Mouse (Mus musculus): ENCODE measurements at regions not wholly inside any gene's neighbourhood (a gene's known extent, or its start where the extent isn't known, plus 50 kb on each side); places are given as distances from the start of the nearest gene placed in this dataset.
A peak's percentile ranks its signal among the peaks of the same experiment; 100 is the strongest.

- DNase-seq (ENCODE audit: low read depth, low spot score), result no peak
Measured at GRCm38 (mm10) chr13:44293736-44294416, 435.4 kb upstream of the Jarid2 start.

GRCm38 (mm10) chr13:44295621-44296020, 433.7 kb upstream of the Jarid2 start:
- DNase-seq (ENCODE audit: low read depth, low spot score), result no peak

GRCm38 (mm10) chr13:44300611-44301010, 428.7 kb upstream of the Jarid2 start:
- no peak for DNase-seq (ENCODE audit: low read depth, low spot score)

- no peak for DNase-seq (ENCODE audit: low read depth, low spot score)
Measured at GRCm38 (mm10) chr13:44301215-44301614, 428.1 kb upstream of the Jarid2 start.

- no peak for DNase-seq (ENCODE audit: low read depth, low spot score)
Measured at GRCm38 (mm10) chr13:44301936-44302335, 427.3 kb upstream of the Jarid2 start.

- no peak for DNase-seq (ENCODE audit: low read depth, low spot score)
Measured at GRCm38 (mm10) chr13:44305134-44305991, 423.9 kb upstream of the Jarid2 start.

- DNase-seq (ENCODE audit: low read depth, low spot score), result no peak
Measured at GRCm38 (mm10) chr13:44306275-44307050, 422.8 kb upstream of the Jarid2 start.

- no peak for DNase-seq (ENCODE audit: low read depth, low spot score)
Measured at GRCm38 (mm10) chr13:44308227-44308626, 421.0 kb upstream of the Jarid2 start.

- no peak for DNase-seq (ENCODE audit: low read depth, low spot score)
Measured at GRCm38 (mm10) chr13:44312237-44312636, 417.0 kb upstream of the Jarid2 start.

- peak; percentile 51 for DNase-seq (ENCODE audit: low read depth, low spot score)
Measured at GRCm38 (mm10) chr13:44316747-44317446, 412.4 kb upstream of the Jarid2 start.

- DNase-seq (ENCODE audit: low read depth, low spot score), result peak; percentile 66
Measured at GRCm38 (mm10) chr13:44317596-44317995, 411.7 kb upstream of the Jarid2 start.

GRCm38 (mm10) chr13:44319101-44319500, 410.2 kb upstream of the Jarid2 start:
- DNase-seq (ENCODE audit: low read depth, low spot score), result no peak

GRCm38 (mm10) chr13:44319511-44319910, 409.8 kb upstream of the Jarid2 start:
- DNase-seq (ENCODE audit: low read depth, low spot score), result no peak

- DNase-seq (ENCODE audit: low read depth, low spot score), result no peak
Measured at GRCm38 (mm10) chr13:44320311-44320710, 409.0 kb upstream of the Jarid2 start.

- DNase-seq (ENCODE audit: low read depth, low spot score), result no peak
Measured at GRCm38 (mm10) chr13:44321009-44321596, 408.2 kb upstream of the Jarid2 start.

GRCm38 (mm10) chr13:44328416-44328815, 400.9 kb upstream of the Jarid2 start:
- DNase-seq (ENCODE audit: low read depth, low spot score), result no peak

- DNase-seq (ENCODE audit: low read depth, low spot score), result no peak
Measured at GRCm38 (mm10) chr13:44329161-44329560, 400.1 kb upstream of the Jarid2 start.

GRCm38 (mm10) chr13:44329701-44330100, 399.6 kb upstream of the Jarid2 start:
- no peak for DNase-seq (ENCODE audit: low read depth, low spot score)

- no peak for DNase-seq (ENCODE audit: low read depth, low spot score)
Measured at GRCm38 (mm10) chr13:44332716-44333240, 396.5 kb upstream of the Jarid2 start.

GRCm38 (mm10) chr13:44339061-44339741, 390.1 kb upstream of the Jarid2 start:
- DNase-seq (ENCODE audit: low read depth, low spot score), result no peak

Measured in telencephalon, adult 2 months (tissue).